Mouse (Mus musculus) erythroblast, embryonic 14.5 days (primary cell): ENCODE results near the gene Nbeal1.
"Not testable (repeated sequence)": the region's sequence is repeated elsewhere in the genome, so short reads cannot be mapped to it uniquely, and the experiment has no call there.

Experiments
- GATA1 ChIP-seq: IDR thresholded peaks from 2 replicates; pipeline ENCODE4 v1.6.1; 2012; ENCODE audit warnings: low read length, inconsistent platforms, mixed read lengths
- TAL1 ChIP-seq: IDR thresholded peaks from 3 replicates; pipeline ENCODE4 v1.6.1; 2012; ENCODE audit warnings: low read length, inconsistent platforms, mixed read lengths

DNA sequence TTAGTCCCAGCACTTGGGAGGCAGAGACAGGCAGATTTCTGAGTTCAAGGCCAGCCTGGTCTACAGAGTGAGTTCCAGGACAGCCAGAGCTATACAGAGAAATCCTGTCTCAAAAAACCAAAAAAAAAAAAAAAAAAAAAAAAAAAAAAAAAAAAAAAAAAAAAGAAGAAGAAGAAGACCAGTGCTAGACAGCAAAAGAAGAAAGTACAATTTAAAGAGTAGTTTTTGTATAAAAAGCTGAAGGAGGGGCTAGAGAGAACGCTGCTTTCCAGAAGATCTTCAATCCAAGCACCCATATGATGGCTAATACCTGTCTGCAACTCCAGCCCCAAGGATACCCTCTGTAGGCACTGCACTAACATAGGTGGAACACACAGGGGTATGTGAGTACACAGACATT is 2.6 kb upstream of the Nbeal1 start:
- not testable (repeated sequence) for TF ChIP-seq GATA1, TAL1
